Mouse (Mus musculus): ENCODE data around the gene Camta1.

Camta1 gene

GRCm38 (mm10) chr4:151238970-151239684 is 622.5 kb downstream of the Camta1 start:
- DNase-seq: no peak

GRCm38 (mm10) chr4:151237501-151237900 is 624.2 kb downstream of the Camta1 start:
- DNase-seq: no peak

- DNase-seq: no peak
Measured at GRCm38 (mm10) chr4:151234981-151235380, 626.7 kb downstream of the Camta1 start.

- DNase-seq: no peak
Measured at GRCm38 (mm10) chr4:151232028-151232427, 629.6 kb downstream of the Camta1 start.

- no peak for DNase-seq
Measured at GRCm38 (mm10) chr4:151229073-151229472, 632.6 kb downstream of the Camta1 start.

- no peak for DNase-seq
Measured at GRCm38 (mm10) chr4:151226496-151226895, 635.2 kb downstream of the Camta1 start.

- no peak for DNase-seq
Measured at GRCm38 (mm10) chr4:151224017-151224416, 637.7 kb downstream of the Camta1 start.

- no peak for DNase-seq
Measured at GRCm38 (mm10) chr4:151223263-151223996, 638.2 kb downstream of the Camta1 start.

- DNase-seq: no peak
Measured at GRCm38 (mm10) chr4:151222635-151223034, 639.0 kb downstream of the Camta1 start.

- peak; percentile 49 for DNase-seq
Measured at GRCm38 (mm10) chr4:151216553-151217292, 645.0 kb downstream of the Camta1 start.

- no peak for DNase-seq
Measured at GRCm38 (mm10) chr4:151215866-151216265, 645.8 kb downstream of the Camta1 start.

- DNase-seq: peak; percentile 14
Measured at GRCm38 (mm10) chr4:151215179-151215578, 646.5 kb downstream of the Camta1 start.

GRCm38 (mm10) chr4:151213475-151213874 is 648.2 kb downstream of the Camta1 start:
- no peak for DNase-seq

GRCm38 (mm10) chr4:151211992-151212391 is 649.7 kb downstream of the Camta1 start:
- DNase-seq: no peak

GRCm38 (mm10) chr4:151207566-151207965 is 654.1 kb downstream of the Camta1 start:
- no peak for DNase-seq

- no peak for DNase-seq
Measured at GRCm38 (mm10) chr4:151202891-151203290, 658.8 kb downstream of the Camta1 start.

- DNase-seq: no peak
Measured at GRCm38 (mm10) chr4:151200316-151200715, 661.4 kb downstream of the Camta1 start.

- no peak for DNase-seq
Measured at GRCm38 (mm10) chr4:151195126-151195525, 666.5 kb downstream of the Camta1 start.

- no peak for DNase-seq
Measured at GRCm38 (mm10) chr4:151194715-151195097, 667.0 kb downstream of the Camta1 start.

GRCm38 (mm10) chr4:151194030-151194714 is 667.5 kb downstream of the Camta1 start:
- no peak for DNase-seq

GRCm38 (mm10) chr4:151186447-151186846 is 675.2 kb downstream of the Camta1 start:
- peak; percentile 87 for DNase-seq

- DNase-seq: peak; percentile 62
Measured at GRCm38 (mm10) chr4:151185750-151186149, 675.9 kb downstream of the Camta1 start.

- peak; percentile 50 for DNase-seq
Measured at GRCm38 (mm10) chr4:151180394-151180902, 681.2 kb downstream of the Camta1 start.
